Mouse (Mus musculus): Measurements from ENCODE around the gene Kcnj4.

Gene Kcnj4

GRCm38 (mm10) chr15:79519400-79520220, 14.6 kb upstream of the Kcnj4 start:
- no peak for TF ChIP-seq GATA4 (IDR thresholded peaks at IDR 0.05; ENCODE audit: insufficient replicate concordance, low read length)

GRCm38 (mm10) chr15:79518571-79518970, 13.5 kb upstream of the Kcnj4 start:
- TF ChIP-seq GATA4 (IDR thresholded peaks at IDR 0.05; ENCODE audit: insufficient replicate concordance, low read length), result no peak

- TF ChIP-seq GATA4 (IDR thresholded peaks at IDR 0.05; ENCODE audit: insufficient replicate concordance, low read length), result no peak
These were observed 12.7 kb upstream of the Kcnj4 start for GRCm38 (mm10) chr15:79517710-79518109.

- TF ChIP-seq GATA4 (IDR thresholded peaks at IDR 0.05; ENCODE audit: insufficient replicate concordance, low read length), result no peak
These were observed 11.4 kb upstream of the Kcnj4 start, which contains the start of gene Kdelr3 for GRCm38 (mm10) chr15:79516171-79517096. Gene Kdelr3, plus strand, starts transcription at chr15:79516411.

GRCm38 (mm10) chr15:79513940-79514339, 8.9 kb upstream of the Kcnj4 start:
- TF ChIP-seq GATA4 (IDR thresholded peaks at IDR 0.05; ENCODE audit: insufficient replicate concordance, low read length), result no peak

DNA sequence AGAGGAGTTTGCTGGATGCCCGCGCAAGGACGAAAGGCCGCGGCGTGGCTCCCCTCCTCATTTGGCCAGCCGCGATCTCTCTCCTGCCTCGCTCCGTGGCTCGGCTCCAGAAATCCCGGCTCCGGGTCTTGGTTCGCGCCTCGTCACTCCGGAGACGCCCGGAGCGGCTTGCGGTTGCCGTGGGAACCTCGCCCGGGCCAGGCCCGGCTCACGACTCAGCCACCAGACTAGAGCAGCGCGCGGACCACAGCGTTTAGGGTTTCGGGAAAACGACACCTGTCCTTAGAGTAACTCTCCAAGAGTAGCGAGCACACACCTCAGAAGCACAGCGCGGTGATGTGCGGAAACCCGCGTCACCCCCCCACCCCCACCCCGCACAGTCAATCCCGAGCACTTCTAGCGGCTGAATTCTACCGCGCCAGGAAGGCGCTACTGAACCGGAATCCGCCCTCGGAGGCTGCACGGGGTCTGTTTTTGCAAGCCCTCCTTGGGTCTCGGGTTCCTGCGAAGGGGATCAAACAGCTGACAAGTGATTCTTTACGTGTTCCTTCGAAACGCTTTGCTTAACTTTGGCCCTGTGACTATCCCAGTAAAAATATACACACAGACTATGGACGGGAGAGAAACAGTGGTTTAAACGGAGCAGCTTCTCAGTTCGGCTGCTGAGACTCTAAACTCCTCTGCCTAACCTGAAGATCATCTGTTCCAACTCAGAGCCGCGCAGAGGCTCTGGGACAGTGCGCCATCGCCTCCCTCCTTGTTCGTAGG, 6.7 kb upstream of the Kcnj4 start:
- no peak for TF ChIP-seq GATA4 (IDR thresholded peaks at IDR 0.05; ENCODE audit: insufficient replicate concordance, low read length)

DNA sequence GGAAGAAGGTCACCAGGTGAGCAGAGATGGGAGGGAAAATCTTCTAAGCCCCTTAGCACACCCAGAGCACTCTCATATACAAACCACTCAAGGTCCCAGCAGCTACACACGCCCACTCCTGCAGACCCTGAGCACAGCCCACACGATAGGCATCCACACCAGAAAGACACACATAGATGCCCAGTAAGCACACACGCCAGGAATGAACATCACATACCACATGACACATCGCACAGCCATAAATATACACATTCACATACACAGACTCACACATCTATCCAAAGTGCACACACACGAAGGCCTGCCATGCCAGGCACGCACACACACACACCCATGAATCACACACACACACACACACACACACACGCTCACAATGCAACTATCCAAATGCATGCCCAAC, 5.4 kb upstream of the Kcnj4 start:
- TF ChIP-seq GATA4 (IDR thresholded peaks at IDR 0.05; ENCODE audit: insufficient replicate concordance, low read length), result no peak

GRCm38 (mm10) chr15:79509998-79510397, 5.0 kb upstream of the Kcnj4 start:
- no peak for TF ChIP-seq GATA4 (IDR thresholded peaks at IDR 0.05; ENCODE audit: insufficient replicate concordance, low read length)

GRCm38 (mm10) chr15:79507055-79507828, 2.2 kb upstream of the Kcnj4 start:
- no peak for TF ChIP-seq GATA4 (IDR thresholded peaks at IDR 0.05; ENCODE audit: insufficient replicate concordance, low read length)

DNA sequence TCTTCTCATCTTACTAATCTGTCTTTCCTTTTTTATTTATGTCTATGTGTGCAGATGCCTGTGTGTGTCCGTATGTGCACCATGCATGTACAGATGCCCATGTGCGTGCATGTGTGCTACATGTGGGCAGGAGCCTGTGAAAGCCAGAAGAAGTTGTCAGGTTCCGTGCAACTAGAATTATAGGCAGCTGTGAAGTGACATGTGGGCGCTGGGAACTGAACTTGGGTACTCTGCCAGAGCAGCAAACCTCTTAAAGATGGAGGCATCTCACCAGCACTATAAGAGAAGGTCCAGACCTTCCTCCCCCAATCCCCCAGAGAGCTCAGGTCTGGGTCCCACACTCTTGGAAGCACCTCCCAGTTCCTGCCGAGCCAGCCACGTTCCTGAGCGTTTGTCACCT, 1.4 kb upstream of the Kcnj4 start:
- no peak for TF ChIP-seq GATA4 (IDR thresholded peaks at IDR 0.05; ENCODE audit: insufficient replicate concordance, low read length)

GRCm38 (mm10) chr15:79505616-79506283, 709 bp upstream of the Kcnj4 start:
- no peak for TF ChIP-seq GATA4 (IDR thresholded peaks at IDR 0.05; ENCODE audit: insufficient replicate concordance, low read length)

- no peak for TF ChIP-seq GATA4 (IDR thresholded peaks at IDR 0.05; ENCODE audit: insufficient replicate concordance, low read length)
These were observed 1.6 kb downstream of the Kcnj4 start for GRCm38 (mm10) chr15:79503438-79503837.

DNA sequence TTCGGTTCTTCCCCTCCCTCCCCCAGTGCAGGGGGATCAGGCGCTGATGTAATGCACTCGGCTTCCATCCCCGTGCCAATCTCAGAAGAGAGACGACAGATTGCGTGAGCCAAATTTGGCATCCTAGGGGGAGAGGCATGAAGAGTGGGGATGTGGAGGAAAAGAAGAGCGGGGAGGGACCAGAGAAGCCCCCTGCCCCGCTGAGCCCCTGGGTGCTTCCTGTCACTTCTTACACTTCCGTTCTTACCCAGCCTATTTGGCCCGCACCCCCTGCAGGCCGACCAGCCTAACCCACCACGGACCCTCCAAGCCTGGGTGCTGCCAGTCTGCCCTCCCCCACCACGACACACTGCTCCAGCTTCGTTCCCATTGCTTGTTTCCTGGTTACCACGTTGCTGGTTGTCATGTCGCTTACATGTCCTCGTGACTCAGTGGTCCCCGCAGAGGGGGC, 2.1 kb downstream of the Kcnj4 start:
- TF ChIP-seq GATA4 (IDR thresholded peaks at IDR 0.05; ENCODE audit: insufficient replicate concordance, low read length), result no peak

DNA sequence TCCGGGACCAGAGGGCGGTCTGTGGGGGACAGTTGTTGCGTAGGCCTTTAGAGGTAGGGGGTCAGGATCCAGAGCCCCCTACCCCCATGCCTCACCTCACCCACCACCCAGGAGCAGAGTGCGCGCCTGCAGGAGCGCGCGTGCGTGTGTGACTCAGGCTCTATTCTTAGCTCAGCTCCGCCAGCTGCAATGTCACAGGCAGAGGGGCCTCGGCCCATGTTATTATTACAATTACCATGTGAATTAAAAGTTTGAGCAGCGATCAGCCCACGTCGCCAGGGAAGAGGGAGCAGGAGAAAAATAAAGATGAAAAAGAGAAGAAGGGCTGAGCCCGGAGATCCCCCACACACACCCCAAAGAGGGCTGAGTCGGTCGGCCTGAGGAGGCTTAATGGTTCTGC, 4.9 kb downstream of the Kcnj4 start:
- no peak for TF ChIP-seq GATA4 (IDR thresholded peaks at IDR 0.05; ENCODE audit: insufficient replicate concordance, low read length)

All from liver, adult (tissue).